Mouse (Mus musculus) retina, embryonic 14.5 days (tissue): ENCODE measurements at regions not wholly inside any gene's neighbourhood (a gene's known extent, or its start where the extent isn't known, plus 50 kb on each side); places are given as distances from the start of the nearest gene placed in this dataset.
"Not testable (repeated sequence)": the region's sequence is repeated elsewhere in the genome, so short reads cannot be mapped to it uniquely, and the experiment has no call there.

Source experiments
- DNase-seq: peaks from one replicate; pipeline ENCODE4 v3.0.0-alpha.2; 2015; ENCODE audit warnings: low spot score

DNA sequence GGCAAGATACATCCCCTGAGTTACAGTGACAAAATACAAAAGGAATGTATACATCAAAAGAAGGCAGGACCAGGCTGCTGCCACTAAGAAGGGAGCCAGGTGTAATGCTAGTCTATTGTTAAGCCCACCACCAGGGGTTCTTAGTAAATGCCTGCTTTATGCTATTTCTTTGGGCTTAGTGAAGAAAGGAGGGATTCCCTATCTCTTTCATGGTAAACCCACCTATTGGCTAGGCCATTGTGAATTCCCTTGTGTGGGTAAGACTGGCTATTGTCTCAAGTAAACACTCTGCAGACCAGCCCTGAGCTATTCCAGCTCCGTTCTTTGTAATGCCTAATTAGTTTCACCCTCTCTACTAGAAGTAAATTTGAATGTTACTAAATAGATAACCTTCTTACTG, 716.6 kb upstream of the 1700015G11Rik start:
- DNase-seq: not testable (repeated sequence)

GRCm38 (mm10) chr7:52726236-52726905, 710.8 kb upstream of the 1700015G11Rik start:
- no peak for DNase-seq

GRCm38 (mm10) chr7:52702464-52703145, 687.1 kb upstream of the 1700015G11Rik start:
- peak; percentile 15 for DNase-seq

- no peak for DNase-seq
Observed at GRCm38 (mm10) chr7:52668341-52668740, 652.8 kb upstream of the 1700015G11Rik start.
